Mouse (Mus musculus): Measurements from ENCODE around the gene Fhl1. TPM values are rescaled to one million over a fixed set of nuclear protein-coding genes. Genes with fewer than 3 reads are reported as not detected.

Gene Fhl1
- polyA plus RNA-seq, 1 experiment from 2014 or later: 156 TPM

GRCm38 (mm10) chrX:56703965-56704562 lies 27.5 kb upstream of the Fhl1 start:
- Histone ChIP-seq H3K4me3 (replicated peaks; ENCODE audit: low read depth, low read length) (no peak overlapping the region), H3K4me1 (ENCODE audit: control insufficient read depth, insufficient read depth, low read length) (no peaks in the 10 kb centered on the region), H3K4me2 (ENCODE audit: low read length) (no peak overlapping the region), H3K9me3 (ENCODE audit: control insufficient read depth, low read length) (no peaks in the 10 kb centered on the region), H3K27ac (replicated peaks; ENCODE audit: low read depth, low read length) (no peak overlapping the region), H3K36me3 (ENCODE audit: control insufficient read depth, insufficient read depth, low read length) (no peaks in the 10 kb centered on the region), H3K9ac (replicated peaks; ENCODE audit: low read length) (no peak overlapping the region), H3K27me3 (ENCODE audit: control insufficient read depth, insufficient read depth, low read length) (no peaks in the 10 kb centered on the region)
- DNase-seq: no peak
- no peak for ATAC-seq (ENCODE audit: low FRiP score, low TSS enrichment)
- 81% methylated on average over 8 of the region's 8 CpGs for WGBS

- Histone ChIP-seq H3K36me3 (ENCODE audit: control insufficient read depth, insufficient read depth, low read length) (no peaks in the 10 kb centered on the region), H3K27ac (replicated peaks; ENCODE audit: low read depth, low read length) (no peak overlapping the region), H3K27me3 (ENCODE audit: control insufficient read depth, insufficient read depth, low read length) (no peaks in the 10 kb centered on the region), H3K4me3 (replicated peaks; ENCODE audit: low read depth, low read length) (no peak overlapping the region), H3K9ac (replicated peaks; ENCODE audit: low read length) (no peak overlapping the region), H3K9me3 (ENCODE audit: control insufficient read depth, low read length) (no peaks in the 10 kb centered on the region), H3K4me1 (ENCODE audit: control insufficient read depth, insufficient read depth, low read length) (no peaks in the 10 kb centered on the region), H3K4me2 (ENCODE audit: low read length) (no peak overlapping the region)
- no peak for DNase-seq
- WGBS: 82% methylated on average over 6 of the region's 6 CpGs
- ATAC-seq (ENCODE audit: low FRiP score, low TSS enrichment): no peak
Measured at GRCm38 (mm10) chrX:56708592-56709370, 22.8 kb upstream of the Fhl1 start.

DNA sequence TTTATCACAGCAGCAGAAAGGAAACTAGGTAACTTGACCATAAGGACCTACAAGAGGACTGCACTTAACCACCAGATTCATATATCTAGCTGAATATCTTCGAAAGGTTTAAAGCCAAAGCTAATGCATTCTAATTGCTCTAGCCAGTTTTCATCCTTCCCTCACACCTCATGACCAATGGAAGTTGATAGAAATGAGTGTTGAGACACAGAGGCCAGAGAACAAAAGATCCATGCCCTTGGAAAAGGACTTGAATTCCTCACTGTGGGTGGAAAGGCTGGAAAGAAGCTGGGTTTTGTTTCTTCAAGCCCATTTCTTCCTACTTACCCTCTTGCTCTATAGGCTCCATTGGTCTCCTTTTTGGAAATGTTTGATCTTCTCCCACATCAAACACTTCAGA lies 21.1 kb upstream of the Fhl1 start:
- Histone ChIP-seq H3K9me3 (ENCODE audit: control insufficient read depth, low read length) (no peaks in the 10 kb centered on the region), H3K4me3 (replicated peaks; ENCODE audit: low read depth, low read length) (no peak overlapping the region), H3K4me2 (ENCODE audit: low read length) (no peak overlapping the region), H3K36me3 (ENCODE audit: control insufficient read depth, insufficient read depth, low read length) (no peaks in the 10 kb centered on the region), H3K4me1 (ENCODE audit: control insufficient read depth, insufficient read depth, low read length) (no peaks in the 10 kb centered on the region), H3K27me3 (ENCODE audit: control insufficient read depth, insufficient read depth, low read length) (no peaks in the 10 kb centered on the region), H3K27ac (replicated peaks; ENCODE audit: low read depth, low read length) (no peak overlapping the region), H3K9ac (replicated peaks; ENCODE audit: low read length) (no peak overlapping the region)
- ATAC-seq (ENCODE audit: low FRiP score, low TSS enrichment) (no peak), DNase-seq (no peak)
- 97% methylated on average over 1 of the region's 1 CpGs for WGBS

DNA sequence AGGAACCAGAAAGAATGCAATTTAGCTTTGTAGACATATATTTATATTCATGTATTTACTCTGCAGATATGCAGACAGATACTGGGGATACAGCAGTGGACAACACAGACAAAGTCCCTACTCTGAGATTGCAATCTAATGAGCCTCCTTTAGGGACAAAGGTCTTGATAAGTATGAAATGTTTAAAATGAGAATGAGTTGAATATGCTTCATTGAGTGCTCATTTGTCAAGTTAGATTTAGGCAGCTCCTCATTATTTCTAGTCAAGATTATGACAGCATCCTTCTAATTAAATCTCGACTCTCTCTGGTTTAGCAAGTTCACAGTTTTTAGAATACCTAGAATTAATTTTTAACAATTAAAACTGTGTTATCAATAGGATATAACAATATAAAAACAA lies 18.9 kb upstream of the Fhl1 start:
- H3K4me2 ChIP-seq (ENCODE audit: low read length): no peak overlapping the region
- ATAC-seq (ENCODE audit: low FRiP score, low TSS enrichment): no peak

GRCm38 (mm10) chrX:56722559-56722958 lies 9.0 kb upstream of the Fhl1 start:
- H3K36me3 ChIP-seq (ENCODE audit: control insufficient read depth, insufficient read depth, low read length): no peaks in the 10 kb centered on the region
- 55% methylated on average over 8 of the region's 8 CpGs for WGBS
- H3K27ac ChIP-seq (replicated peaks; ENCODE audit: low read depth, low read length): peak overlapping the region; percentile 49; the same call in 1 of the 2 replicates
- DNase-seq (peak; percentile 38), ATAC-seq (ENCODE audit: low FRiP score, low TSS enrichment) (no peak)
- H3K4me3 ChIP-seq (replicated peaks; ENCODE audit: low read depth, low read length): no peak overlapping the region
- no peak overlapping the region for H3K4me2 ChIP-seq (ENCODE audit: low read length)
- no peaks in the 10 kb centered on the region for H3K4me1 ChIP-seq (ENCODE audit: control insufficient read depth, insufficient read depth, low read length)
- H3K9ac ChIP-seq (replicated peaks; ENCODE audit: low read length): no peak overlapping the region
- H3K27me3 ChIP-seq (ENCODE audit: control insufficient read depth, insufficient read depth, low read length): no peaks in the 10 kb centered on the region
- no peaks in the 10 kb centered on the region for H3K9me3 ChIP-seq (ENCODE audit: control insufficient read depth, low read length)

More for the DNA sequence above, 18.9 kb upstream of the Fhl1 start:
- H3K36me3 ChIP-seq (ENCODE audit: control insufficient read depth, insufficient read depth, low read length): no peaks in the 10 kb centered on the region
- H3K9me3 ChIP-seq (ENCODE audit: control insufficient read depth, low read length): no peaks in the 10 kb centered on the region
- 72% methylated on average over 1 of the region's 1 CpGs for WGBS
- H3K27ac ChIP-seq (replicated peaks; ENCODE audit: low read depth, low read length): no peak overlapping the region
- no peak overlapping the region for H3K4me3 ChIP-seq (replicated peaks; ENCODE audit: low read depth, low read length)
- no peak for DNase-seq
- no peaks in the 10 kb centered on the region for H3K4me1 ChIP-seq (ENCODE audit: control insufficient read depth, insufficient read depth, low read length)
- H3K27me3 ChIP-seq (ENCODE audit: control insufficient read depth, insufficient read depth, low read length): no peaks in the 10 kb centered on the region
- H3K9ac ChIP-seq (replicated peaks; ENCODE audit: low read length): no peak overlapping the region

DNA sequence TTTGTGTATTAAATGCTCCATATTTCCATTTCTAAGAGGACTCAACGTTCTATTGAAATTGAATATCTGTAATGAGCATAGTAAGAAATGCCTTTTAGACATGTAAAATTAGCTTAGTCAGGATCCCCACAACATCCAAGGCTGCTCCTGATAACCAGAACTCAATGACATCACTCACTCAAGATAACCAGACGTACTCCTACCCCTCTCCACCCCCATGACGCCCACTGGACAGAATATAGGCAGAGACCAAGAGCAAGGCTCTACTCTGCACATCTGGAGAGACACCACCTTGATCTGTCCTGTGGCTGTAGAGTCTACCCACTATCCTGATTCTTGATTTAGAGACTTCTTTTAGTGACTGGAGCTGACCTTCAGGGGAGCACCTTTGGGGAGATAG lies 3.1 kb upstream of the Fhl1 start:
- no peak for DNase-seq
- no peak overlapping the region for H3K4me3 ChIP-seq (replicated peaks; ENCODE audit: low read depth, low read length)
- no peaks in the 10 kb centered on the region for H3K4me1 ChIP-seq (ENCODE audit: control insufficient read depth, insufficient read depth, low read length)
- no peaks in the 10 kb centered on the region for H3K27me3 ChIP-seq (ENCODE audit: control insufficient read depth, insufficient read depth, low read length)
- no peaks in the 10 kb centered on the region for H3K36me3 ChIP-seq (ENCODE audit: control insufficient read depth, insufficient read depth, low read length)
- H3K4me2 ChIP-seq (ENCODE audit: low read length): no peak overlapping the region
- H3K9me3 ChIP-seq (ENCODE audit: control insufficient read depth, low read length): no peaks in the 10 kb centered on the region
- no peak for ATAC-seq (ENCODE audit: low FRiP score, low TSS enrichment)
- 82% methylated on average over 3 of the region's 3 CpGs for WGBS
- no peak overlapping the region for H3K27ac ChIP-seq (replicated peaks; ENCODE audit: low read depth, low read length)
- no peak overlapping the region for H3K9ac ChIP-seq (replicated peaks; ENCODE audit: low read length)

- no peaks in the 10 kb centered on the region for H3K4me1 ChIP-seq (ENCODE audit: control insufficient read depth, insufficient read depth, low read length)
- H3K9ac ChIP-seq (replicated peaks; ENCODE audit: low read length): peak overlapping the region; percentile 69
- no peaks in the 10 kb centered on the region for H3K9me3 ChIP-seq (ENCODE audit: control insufficient read depth, low read length)
- H3K36me3 ChIP-seq (ENCODE audit: control insufficient read depth, insufficient read depth, low read length): no peaks in the 10 kb centered on the region
- H3K27ac ChIP-seq (replicated peaks; ENCODE audit: low read depth, low read length): peak overlapping the region; percentile 87
- peak overlapping the region; percentile 52 for H3K4me3 ChIP-seq (replicated peaks; ENCODE audit: low read depth, low read length)
- no peaks in the 10 kb centered on the region for H3K27me3 ChIP-seq (ENCODE audit: control insufficient read depth, insufficient read depth, low read length)
- DNase-seq (no peak), ATAC-seq (ENCODE audit: low FRiP score, low TSS enrichment) (peak; percentile 5; the same call in 1 of the 2 replicates)
- H3K4me2 ChIP-seq (ENCODE audit: low read length): peak overlapping the region; percentile 55
- 20% methylated on average over 10 of the region's 10 CpGs for WGBS
Measured at GRCm38 (mm10) chrX:56730828-56731305, 720 bp upstream of the Fhl1 start.

- Histone ChIP-seq H3K4me2 (ENCODE audit: low read length) (peak overlapping the region; percentile 55), H3K4me3 (replicated peaks; ENCODE audit: low read depth, low read length) (peak overlapping the region; percentile 52), H3K27me3 (ENCODE audit: control insufficient read depth, insufficient read depth, low read length) (no peaks in the 10 kb centered on the region), H3K9ac (replicated peaks; ENCODE audit: low read length) (peak overlapping the region; percentile 69), H3K9me3 (ENCODE audit: control insufficient read depth, low read length) (no peaks in the 10 kb centered on the region), H3K27ac (replicated peaks; ENCODE audit: low read depth, low read length) (peak overlapping the region; percentile 87), H3K4me1 (ENCODE audit: control insufficient read depth, insufficient read depth, low read length) (no peaks in the 10 kb centered on the region), H3K36me3 (ENCODE audit: control insufficient read depth, insufficient read depth, low read length) (no peaks in the 10 kb centered on the region)
- ATAC-seq (ENCODE audit: low FRiP score, low TSS enrichment) (no peak), DNase-seq (no peak)
- WGBS: 14% methylated on average over 3 of the region's 3 CpGs
Measured at GRCm38 (mm10) chrX:56732401-56732800, 814 bp downstream of the Fhl1 start.

DNA sequence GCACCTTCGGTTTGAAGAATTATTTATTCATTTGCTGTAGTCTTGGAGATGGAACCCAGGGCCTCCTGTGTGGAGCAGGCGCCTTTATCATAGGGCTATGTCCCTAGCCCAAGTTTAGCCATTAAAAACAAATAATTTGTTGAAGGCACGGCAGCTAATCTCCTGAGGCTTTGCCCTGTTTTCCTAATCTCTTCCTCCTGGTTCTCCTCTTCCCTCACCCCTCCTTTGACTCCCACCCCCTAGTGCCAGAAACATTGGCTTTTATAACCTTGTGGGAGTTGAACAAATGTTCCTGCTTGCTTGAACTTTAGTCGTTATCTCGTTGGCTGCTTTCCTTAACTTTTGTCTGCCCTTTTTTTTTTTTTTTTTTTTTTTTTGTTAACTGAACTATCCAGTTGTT lies 2.8 kb downstream of the Fhl1 start:
- H3K4me2 ChIP-seq (ENCODE audit: low read length): peak overlapping the region; percentile 17; the same call in 1 of the 2 replicates
- no peaks in the 10 kb centered on the region for H3K27me3 ChIP-seq (ENCODE audit: control insufficient read depth, insufficient read depth, low read length)
- no peaks in the 10 kb centered on the region for H3K4me1 ChIP-seq (ENCODE audit: control insufficient read depth, insufficient read depth, low read length)
- no peak overlapping the region for H3K9ac ChIP-seq (replicated peaks; ENCODE audit: low read length)
- ATAC-seq (ENCODE audit: low FRiP score, low TSS enrichment) (no peak), DNase-seq (no peak)
- H3K4me3 ChIP-seq (replicated peaks; ENCODE audit: low read depth, low read length): no peak overlapping the region
- no peaks in the 10 kb centered on the region for H3K9me3 ChIP-seq (ENCODE audit: control insufficient read depth, low read length)
- WGBS: 34% methylated on average over 5 of the region's 5 CpGs
- H3K36me3 ChIP-seq (ENCODE audit: control insufficient read depth, insufficient read depth, low read length): no peaks in the 10 kb centered on the region
- no peak overlapping the region for H3K27ac ChIP-seq (replicated peaks; ENCODE audit: low read depth, low read length)

Measured in midbrain, embryonic 14.5 days (tissue).